Mouse (Mus musculus) intestine, embryonic 16.5 days (tissue): Measurements from ENCODE around the gene Ckm. TPM values are rescaled to one million over a fixed set of nuclear protein-coding genes. Genes with fewer than 3 reads are reported as not detected.

Source experiments
- ATAC-seq: fragments of 200-750 bp; cut with Nextera tagmentation; 2 replicates; pipeline ENCODE4 v1.8.0; 2017; ENCODE audit warnings: moderate TSS enrichment, moderate library complexity
- H3K27ac ChIP-seq: fragments of 300-500 bp; sonication (generic); 2 replicates; pipeline ENCODE4 v1.5.1; 2014; ENCODE audit warnings: mild to moderate bottlenecking, low read length
- H3K27me3 ChIP-seq: fragments of 300-500 bp; sonication (generic); replicated peaks from 2 replicates; pipeline ENCODE4 v1.6.1; 2014; ENCODE audit warnings: low read length, control low read depth, mixed read lengths; ENCODE audit not compliant: control insufficient read depth, insufficient read depth
- H3K36me3 ChIP-seq: fragments of 300-500 bp; sonication (generic); 2 replicates; pipeline ENCODE4 v1.6.1; 2014; ENCODE audit warnings: low read length, control low read depth; ENCODE audit not compliant: control insufficient read depth, insufficient read depth
- H3K4me1 ChIP-seq: fragments of 300-500 bp; sonication (generic); 2 replicates; pipeline ENCODE4 v1.6.1; 2014; ENCODE audit warnings: low read length, control low read depth, mixed read lengths; ENCODE audit not compliant: control insufficient read depth, insufficient read depth
- H3K4me2 ChIP-seq: fragments of 300-500 bp; sonication (generic); 2 replicates; pipeline ENCODE4 v1.6.1; 2014; ENCODE audit warnings: low read depth, low read length, control low read depth
- H3K4me3 ChIP-seq: fragments of 300-500 bp; sonication (generic); 2 replicates; pipeline ENCODE4 v1.5.1; 2014; ENCODE audit warnings: mild to moderate bottlenecking, low read length
- H3K9ac ChIP-seq: fragments of 300-500 bp; sonication (generic); 2 replicates; pipeline ENCODE4 v1.6.1; 2014; ENCODE audit warnings: low read depth, low read length
- H3K9me3 ChIP-seq: fragments of 300-500 bp; sonication (generic); 2 replicates; pipeline ENCODE4 v1.6.1; 2016; ENCODE audit warnings: low read length, control low read depth; ENCODE audit not compliant: control insufficient read depth
- WGBS: fragments of 180-500 bp; shearing (Covaris S2); extraction: QIAGEN DNeasy Blood & Tissue Kit; methylation state at CpG from one replicate; pipeline ENCODE4 v1.1.7; 2014; 5-methylcytosine and 5-hydroxymethylcytosine counted together
- polyA plus RNA-seq: library from polyadenylated mRNA; unstranded; fragments of >200 nt; fragmentation: Nextera tagmentation; extraction: Ambion mirVana; gene quantifications from 2 replicates; pipeline ENCODE4 v1.2.1, GENCODE M21; 2015

Gene Ckm
- polyA plus RNA-seq, 1 experiment from 2014 or later, result 15.3 TPM

GRCm38 (mm10) chr7:19441448-19442091 lies 37.0 kb downstream of the Ckm start:
- H3K27me3 ChIP-seq, result no peaks in the 10 kb centered on the region
- H3K4me1 ChIP-seq, result no peaks in the 10 kb centered on the region
- H3K4me3 ChIP-seq, result no peak overlapping the region
- no peak overlapping the region for H3K9ac ChIP-seq
- H3K9me3 ChIP-seq, result no peaks in the 10 kb centered on the region
- WGBS, result 81% methylated on average over 9 of the region's 9 CpGs
- no peak overlapping the region for H3K4me2 ChIP-seq
- H3K36me3 ChIP-seq, result peaks cover 17% of the 10 kb centered on the region
- ATAC-seq, result no peak
- no peak overlapping the region for H3K27ac ChIP-seq

GRCm38 (mm10) chr7:19443344-19443743 lies 38.8 kb downstream of the Ckm start:
- Histone ChIP-seq H3K27me3 (no peaks in the 10 kb centered on the region), H3K27ac (no peak overlapping the region), H3K4me2 (no peak overlapping the region), H3K36me3 (peaks cover 9% of the 10 kb centered on the region; the same call in 1 of the 2 replicates), H3K4me3 (no peak overlapping the region), H3K9ac (no peak overlapping the region), H3K9me3 (no peaks in the 10 kb centered on the region), H3K4me1 (no peaks in the 10 kb centered on the region)
- peak; percentile 37; the same call in 1 of the 2 replicates for ATAC-seq
- WGBS, result 35% methylated on average over 3 of the region's 3 CpGs

- ATAC-seq, result 0 out of 2 replicates have a peak, but pooled peaks have one; percentile 19
- H3K36me3 ChIP-seq, result peaks cover 9% of the 10 kb centered on the region; the same call in 1 of the 2 replicates
These were observed 40.2 kb downstream of the Ckm start for GRCm38 (mm10) chr7:19444801-19445200.

GRCm38 (mm10) chr7:19447689-19448088 lies 43.1 kb downstream of the Ckm start:
- H3K27ac ChIP-seq, result no peak overlapping the region
- H3K36me3 ChIP-seq, result peaks cover 19% of the 10 kb centered on the region; the same call in 1 of the 2 replicates
- 95% methylated on average over 16 of the region's 16 CpGs for WGBS
- H3K9me3 ChIP-seq, result no peaks in the 10 kb centered on the region
- no peaks in the 10 kb centered on the region for H3K4me1 ChIP-seq
- H3K4me3 ChIP-seq, result no peak overlapping the region
- no peak overlapping the region for H3K9ac ChIP-seq
- H3K4me2 ChIP-seq, result no peak overlapping the region
- no peaks in the 10 kb centered on the region for H3K27me3 ChIP-seq
- ATAC-seq, result no peak

More at GRCm38 (mm10) chr7:19444801-19445200, 40.2 kb downstream of the Ckm start:
- no peaks in the 10 kb centered on the region for H3K9me3 ChIP-seq
- H3K9ac ChIP-seq, result no peak overlapping the region
- 82% methylated on average over 12 of the region's 12 CpGs for WGBS
- no peaks in the 10 kb centered on the region for H3K27me3 ChIP-seq
- H3K27ac ChIP-seq, result no peak overlapping the region; the same call in 1 of the 2 replicates
- H3K4me3 ChIP-seq, result no peak overlapping the region
- no peak overlapping the region for H3K4me2 ChIP-seq
- no peaks in the 10 kb centered on the region for H3K4me1 ChIP-seq

- 92% methylated on average over 12 of the region's 12 CpGs for WGBS
- H3K27me3 ChIP-seq, result no peaks in the 10 kb centered on the region
- H3K4me2 ChIP-seq, result no peak overlapping the region
- peaks cover 16% of the 10 kb centered on the region; the same call in 1 of the 2 replicates for H3K36me3 ChIP-seq
- H3K9me3 ChIP-seq, result no peaks in the 10 kb centered on the region
- H3K27ac ChIP-seq, result no peak overlapping the region
- no peak for ATAC-seq
- H3K9ac ChIP-seq, result no peak overlapping the region
- no peaks in the 10 kb centered on the region for H3K4me1 ChIP-seq
- no peak overlapping the region for H3K4me3 ChIP-seq
These were observed 44.6 kb downstream of the Ckm start for GRCm38 (mm10) chr7:19449165-19449564.

- WGBS, result 85% methylated on average over 4 of the region's 4 CpGs
- Histone ChIP-seq H3K9me3 (no peaks in the 10 kb centered on the region), H3K36me3 (peaks cover 14% of the 10 kb centered on the region), H3K27me3 (no peaks in the 10 kb centered on the region), H3K4me1 (peaks cover 20% of the 10 kb centered on the region), H3K27ac (no peak overlapping the region), H3K4me2 (no peak overlapping the region), H3K9ac (no peak overlapping the region), H3K4me3 (no peak overlapping the region)
- ATAC-seq, result no peak
These were observed 50.6 kb downstream of the Ckm start for GRCm38 (mm10) chr7:19455186-19455585.

- no peaks in the 10 kb centered on the region for H3K27me3 ChIP-seq
- H3K36me3 ChIP-seq, result peaks cover 14% of the 10 kb centered on the region
- no peak for ATAC-seq
- no peaks in the 10 kb centered on the region for H3K9me3 ChIP-seq
- whole genome bisulfite sequencing, result 75% methylated on average over 11 of the region's 11 CpGs
- no peak overlapping the region for H3K4me3 ChIP-seq
- H3K4me2 ChIP-seq, result no peak overlapping the region
- no peak overlapping the region for H3K9ac ChIP-seq
- peaks cover 25% of the 10 kb centered on the region for H3K4me1 ChIP-seq
- no peak overlapping the region for H3K27ac ChIP-seq
These were observed 51.4 kb downstream of the Ckm start for GRCm38 (mm10) chr7:19455819-19456495.

- WGBS, result 95% methylated on average over 7 of the region's 7 CpGs
- H3K4me1 ChIP-seq, result peaks cover 25% of the 10 kb centered on the region
- H3K36me3 ChIP-seq, result peaks cover 9% of the 10 kb centered on the region
- ATAC-seq, result no peak
- no peak overlapping the region for H3K9ac ChIP-seq
- H3K4me2 ChIP-seq, result peak overlapping the region; percentile 87; the same call in 1 of the 2 replicates
- no peaks in the 10 kb centered on the region for H3K9me3 ChIP-seq
- H3K27ac ChIP-seq, result no peak overlapping the region
- no peaks in the 10 kb centered on the region for H3K27me3 ChIP-seq
- no peak overlapping the region for H3K4me3 ChIP-seq
These were observed 52.1 kb downstream of the Ckm start for GRCm38 (mm10) chr7:19456628-19457027.

- H3K27me3 ChIP-seq, result no peaks in the 10 kb centered on the region
- peak overlapping the region; percentile 93 for H3K4me3 ChIP-seq
- H3K4me2 ChIP-seq, result peak overlapping the region; percentile 87
- peak; percentile 34 for ATAC-seq
- H3K9ac ChIP-seq, result peak overlapping the region; percentile 90
- peak overlapping the region; percentile 70; the same call in 1 of the 2 replicates for H3K27ac ChIP-seq
- H3K4me1 ChIP-seq, result peaks cover 25% of the 10 kb centered on the region
- peaks cover 3% of the 10 kb centered on the region for H3K36me3 ChIP-seq
- 11% methylated on average over 14 of the region's 14 CpGs for WGBS
- no peaks in the 10 kb centered on the region for H3K9me3 ChIP-seq
These were observed 53.0 kb downstream of the Ckm start for GRCm38 (mm10) chr7:19457414-19458071.
